Mouse (Mus musculus) right cerebral cortex, postnatal 25 days (tissue): ENCODE data around the gene Lhx4.

Source experiments
- DNase-seq: peaks from one replicate; pipeline ENCODE4 v3.0.0; 2022

Gene Lhx4

DNA sequence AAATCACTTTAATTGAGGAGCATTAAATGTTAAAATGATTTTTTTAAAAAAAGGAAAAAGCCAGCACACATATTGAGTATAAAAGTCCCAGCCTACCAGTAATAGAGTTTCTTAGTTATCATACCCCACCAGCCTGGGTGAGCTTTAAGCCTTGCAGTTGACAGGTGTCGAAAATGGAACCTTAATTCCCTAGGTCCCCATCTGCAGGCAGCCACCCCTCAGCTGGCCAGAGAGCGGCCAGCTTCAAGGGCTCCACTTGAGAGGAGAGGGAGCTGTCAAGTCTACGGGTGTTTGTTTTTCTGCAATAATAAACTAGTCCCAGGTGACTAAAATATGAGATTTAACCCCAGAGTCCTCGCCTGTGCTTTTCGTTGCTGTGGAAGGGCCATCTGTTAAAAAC is 58.0 kb downstream of the Lhx4 start:
- DNase-seq, result no peak

DNA sequence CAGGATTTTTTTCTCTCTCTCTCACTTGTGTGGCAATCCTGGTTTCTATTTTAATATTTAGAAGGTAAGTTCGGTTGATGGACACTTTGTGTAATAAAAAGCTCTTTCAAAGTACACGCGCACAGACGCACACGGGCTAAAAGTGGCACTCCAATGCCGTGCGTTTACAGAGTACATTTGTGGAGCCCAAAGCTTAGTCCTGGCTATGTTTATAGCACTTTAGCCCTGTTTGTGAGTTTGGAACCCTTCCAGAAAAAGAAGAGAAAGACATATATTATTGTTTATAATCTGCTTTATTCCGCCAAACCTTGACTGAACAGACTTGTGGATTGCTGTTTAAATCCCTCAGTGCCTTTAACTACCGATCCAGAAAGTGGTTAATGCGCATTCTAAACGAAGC is 58.5 kb downstream of the Lhx4 start:
- DNase-seq, result no peak

DNA sequence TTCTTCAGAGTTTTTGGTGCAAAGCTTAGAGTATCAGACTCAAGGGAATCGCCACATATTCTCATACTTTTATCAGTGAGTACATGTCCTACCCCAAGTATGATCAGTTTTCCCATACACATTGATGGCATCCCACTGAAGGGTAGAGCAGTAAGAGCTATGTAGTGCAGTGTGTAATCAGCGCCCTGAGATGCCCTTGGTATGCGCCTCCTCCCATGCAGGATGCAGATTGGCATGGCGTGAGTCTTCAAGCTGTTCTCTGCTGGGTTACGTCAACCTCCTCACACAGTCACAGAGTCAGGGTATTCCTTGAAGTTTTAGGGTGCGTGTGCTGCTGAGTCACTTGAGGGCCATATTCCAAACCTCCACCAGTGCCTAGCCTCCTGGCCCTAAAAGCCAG is 59.3 kb downstream of the Lhx4 start:
- DNase-seq, result no peak

DNA sequence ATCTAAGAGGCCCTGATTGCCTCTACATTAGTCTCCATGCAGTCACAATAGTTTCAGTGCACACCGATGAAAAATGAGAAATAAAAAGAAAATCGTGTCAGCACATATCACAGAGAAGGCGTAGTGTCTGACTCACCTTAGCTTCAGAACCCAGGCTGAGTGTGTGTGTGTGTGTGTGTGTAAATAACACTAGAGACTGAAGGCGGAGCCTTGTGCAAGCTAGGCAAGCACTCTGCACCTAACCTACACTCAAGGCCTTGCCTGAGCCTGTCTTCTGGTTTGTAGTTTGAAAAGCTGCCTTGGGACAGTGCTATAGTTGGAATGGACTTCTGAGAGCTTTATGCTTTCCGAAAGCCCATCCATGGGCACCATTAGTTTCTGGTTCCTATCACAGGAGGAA is 61.9 kb downstream of the Lhx4 start:
- DNase-seq, result no peak

DNA sequence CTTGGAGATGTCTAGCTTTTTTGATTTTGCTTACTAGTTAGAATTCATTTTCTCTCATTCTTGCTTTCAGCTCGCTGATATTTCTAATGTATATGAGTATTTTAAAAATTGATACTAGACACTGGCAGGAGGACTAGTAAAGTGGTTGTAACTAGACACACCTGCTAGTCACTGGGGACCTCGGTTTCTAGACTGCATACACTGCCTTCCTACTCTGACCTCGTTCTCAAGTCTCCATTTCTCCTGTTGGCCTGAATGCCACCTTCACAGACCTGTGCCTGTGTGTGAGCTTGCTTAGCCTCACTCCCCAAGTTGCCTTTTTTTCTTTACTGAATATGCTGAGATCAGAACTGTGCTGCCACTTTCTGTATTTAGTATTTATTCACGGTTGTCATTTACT is 62.3 kb downstream of the Lhx4 start:
- DNase-seq, result no peak

DNA sequence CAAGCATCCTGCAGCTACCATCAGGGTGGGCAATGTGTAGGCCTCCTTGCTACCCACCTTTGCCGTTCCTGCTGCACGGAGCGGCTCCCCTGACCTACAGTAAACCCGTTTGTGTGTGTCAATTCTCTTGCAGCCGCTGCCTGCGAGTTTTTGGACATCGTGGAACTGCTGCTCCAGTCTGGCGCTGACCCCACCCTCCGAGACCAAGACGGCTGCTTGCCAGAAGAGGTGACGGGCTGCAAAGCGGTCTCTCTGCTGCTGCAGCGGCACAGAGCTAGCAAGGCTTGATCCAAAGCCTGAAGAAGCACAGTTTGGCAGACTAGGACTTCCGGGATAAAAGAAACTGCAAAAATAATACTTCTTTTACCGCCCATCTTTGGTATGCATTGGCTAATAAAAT is 64.7 kb downstream of the Lhx4 start:
- no peak for DNase-seq

DNA sequence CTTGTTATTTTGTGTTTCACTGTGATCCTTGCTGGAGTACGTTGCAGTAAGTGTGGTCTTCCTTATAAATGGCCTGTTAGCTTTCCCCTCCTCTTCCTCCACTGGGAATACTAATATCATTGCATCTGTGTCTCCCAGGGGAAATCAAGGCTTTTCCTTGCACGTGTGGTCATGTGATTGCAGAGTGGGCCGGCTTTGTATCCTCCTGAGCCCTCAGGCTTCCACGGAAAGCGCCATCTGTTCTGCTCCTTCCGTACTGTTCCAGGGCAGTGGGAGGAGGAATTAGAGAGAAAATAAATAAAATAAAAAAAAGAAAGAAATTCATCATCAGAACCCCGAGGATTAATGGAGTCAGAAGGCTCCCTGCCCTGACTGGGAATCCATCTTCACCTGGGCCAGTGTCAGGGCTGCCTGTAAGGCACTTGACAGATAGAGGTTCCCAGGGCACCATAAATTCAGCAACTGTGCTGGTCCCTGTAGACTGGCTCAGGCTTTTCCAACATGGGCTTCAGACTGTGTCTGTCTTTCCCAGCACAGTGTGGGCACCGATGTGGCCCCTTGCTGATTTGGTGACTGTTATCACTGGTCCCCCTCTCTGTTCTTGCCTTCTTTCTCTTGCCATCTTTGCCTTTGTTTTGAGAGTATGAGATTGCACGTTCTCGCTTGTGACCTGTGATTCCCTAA is 70.2 kb downstream of the Lhx4 start:
- DNase-seq, result no peak

DNA sequence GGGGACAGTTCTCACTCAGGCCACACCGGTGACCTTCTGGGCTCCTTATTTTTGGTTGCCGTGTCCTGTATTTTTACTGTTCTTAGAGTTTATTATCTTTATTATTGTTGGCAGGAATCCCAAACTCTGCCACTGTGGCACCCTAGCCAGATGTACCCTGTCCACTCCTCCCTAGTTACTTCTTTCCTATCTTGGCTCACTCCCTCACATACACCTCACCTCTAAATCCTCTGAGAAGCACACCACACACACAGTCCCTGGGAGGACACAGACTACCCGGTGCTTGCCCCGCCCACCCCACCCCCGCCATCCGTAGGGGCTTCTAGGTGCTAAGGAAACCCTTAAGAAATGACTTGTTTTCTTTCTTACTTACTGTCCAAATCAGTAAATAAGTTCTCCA is 75.9 kb downstream of the Lhx4 start:
- no peak for DNase-seq

DNA sequence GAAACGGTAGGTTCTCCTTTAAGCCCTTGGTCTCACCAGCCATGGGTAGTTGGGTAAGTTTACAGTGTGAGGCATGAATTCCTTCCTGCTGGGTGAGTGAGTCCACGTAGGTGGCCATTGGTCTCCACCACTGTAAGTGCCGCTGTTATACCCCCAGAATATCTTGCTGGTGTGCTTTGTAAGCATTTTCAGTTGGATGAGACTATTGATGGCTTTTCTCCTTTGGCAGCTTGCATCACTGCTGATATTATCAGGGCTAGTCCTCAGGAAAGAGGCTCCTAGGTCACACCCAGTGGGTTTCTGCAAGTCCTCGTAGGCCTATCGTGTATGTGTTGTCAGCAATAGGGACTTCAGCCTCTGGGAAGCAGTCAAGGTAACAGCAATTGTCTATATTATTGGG is 87.5 kb downstream of the Lhx4 start:
- DNase-seq, result no peak

DNA sequence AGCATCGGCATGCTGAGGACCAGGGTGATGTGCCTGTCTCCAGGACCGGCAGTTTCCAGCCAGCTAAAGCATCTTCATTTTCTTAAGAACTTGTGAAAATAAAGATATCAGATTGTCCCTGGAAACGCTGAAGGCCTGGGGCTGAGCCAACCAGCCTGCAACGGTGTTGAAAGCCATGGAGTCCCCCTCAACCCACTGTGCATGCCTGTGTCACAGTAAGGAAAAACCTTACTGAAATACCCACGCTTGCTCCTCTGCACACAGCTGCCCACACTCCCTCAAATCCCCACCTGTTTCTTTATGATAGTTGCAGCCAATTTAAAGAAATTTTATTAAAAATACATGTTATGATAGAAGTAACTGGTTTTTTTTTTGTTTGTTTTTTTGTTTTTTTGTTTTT is 95.2 kb downstream of the Lhx4 start:
- DNase-seq, result no peak

DNA sequence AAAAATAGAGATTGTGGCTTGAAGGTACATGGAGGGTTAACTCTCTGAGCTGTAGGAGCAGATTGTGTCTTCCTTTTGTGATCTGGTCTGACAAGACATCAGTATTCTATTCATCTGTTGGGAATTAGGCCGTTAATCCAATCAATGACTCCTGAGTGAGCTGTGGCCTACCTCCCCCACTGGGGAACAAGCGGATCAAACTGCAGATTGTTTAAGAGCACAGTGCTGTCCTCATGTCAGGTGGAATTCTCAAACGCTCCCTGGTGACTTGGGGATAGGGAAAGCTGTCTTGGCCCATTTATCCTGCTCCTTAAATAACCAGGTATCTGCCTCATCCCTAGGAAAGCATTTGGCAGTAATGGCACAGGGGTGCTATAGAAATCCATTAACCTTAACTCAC is 96.5 kb downstream of the Lhx4 start:
- DNase-seq, result no peak

DNA sequence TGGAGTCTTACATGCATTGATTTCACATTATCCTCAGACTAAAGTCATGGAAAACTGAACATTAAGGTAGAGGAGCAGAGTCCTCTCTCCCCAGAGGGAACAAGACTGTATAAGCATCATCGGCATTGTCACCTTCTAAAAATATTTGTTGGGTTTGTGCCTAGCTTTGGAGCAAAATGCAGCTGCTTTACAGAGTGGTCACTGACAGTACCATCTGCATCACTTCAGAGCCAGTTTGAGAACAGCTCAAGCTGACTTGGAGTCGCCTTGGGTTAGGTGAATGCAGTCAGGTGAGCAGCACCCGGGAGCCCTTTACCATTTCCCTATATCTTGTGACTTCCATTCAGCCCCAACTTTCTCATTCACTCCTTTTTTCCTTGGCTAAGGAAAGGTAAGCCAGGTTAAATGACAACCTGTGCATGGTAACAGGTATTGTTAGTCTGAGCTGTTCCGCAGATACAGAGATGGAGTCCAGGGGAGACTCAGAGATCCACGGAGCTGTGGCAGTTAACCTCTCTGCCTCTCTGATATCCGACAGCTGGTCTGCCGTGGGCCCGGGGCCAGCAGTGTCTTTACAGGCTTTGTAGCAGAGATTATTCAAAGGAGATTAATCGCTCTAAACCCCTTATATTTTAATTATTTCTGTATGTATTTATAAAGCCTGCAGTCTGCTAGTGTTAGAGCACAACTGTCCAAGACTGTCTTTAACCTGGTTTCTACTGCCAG is 101.2 kb downstream of the Lhx4 start:
- DNase-seq, result no peak
